Mouse (Mus musculus): Measurements from ENCODE around the gene Gm21953.
"Not testable (repeated sequence)": the region's sequence is repeated elsewhere in the genome, so short reads cannot be mapped to it uniquely, and the experiment has no call there.

The Gm21953 gene

GRCm38 (mm10) chr4:42293967-42294366 is at the start of gene Gm21953:
Gm21953 (plus strand) TSS chr4:42294267.
- DNase-seq (ENCODE audit: low spot score) = not testable (repeated sequence)

- DNase-seq (ENCODE audit: low spot score) = not testable (repeated sequence)
These were observed 38.6 kb upstream of the Gm21953 start, which contains the start of gene Ccl21b for GRCm38 (mm10) chr4:42255467-42255866. Ccl21b (plus strand) TSS chr4:42255767.

- DNase-seq (ENCODE audit: low spot score) = not testable (repeated sequence)
These were observed 24.0 kb downstream of the Gm21953 start, which contains the start of gene Fam205a3 for GRCm38 (mm10) chr4:42318034-42318433. Fam205a3 (plus strand) TSS chr4:42318334.

Measured in embryo, embryonic 10 days (tissue).